Mouse (Mus musculus) heart, embryonic 16.5 days (tissue): ENCODE measurements at regions not wholly inside any gene's neighbourhood (a gene's known extent, or its start where the extent isn't known, plus 50 kb on each side); places are given as distances from the start of the nearest gene placed in this dataset.
A peak's percentile ranks its signal among the peaks of the same experiment; 100 is the strongest.

ENCODE experiments used
- ATAC-seq: fragments of 200-750 bp; cut with Nextera tagmentation; replicated peaks from 2 replicates; pipeline ENCODE4 v1.8.0; 2017; ENCODE audit warnings: moderate number of reproducible peaks; ENCODE audit not compliant: insufficient read depth, low FRiP score; ENCODE audit errors: extremely low read depth
- H3K27ac ChIP-seq: fragments of 300-500 bp; sonication (generic); 2 replicates; pipeline ENCODE4 v1.5.1; 2014; ENCODE audit warnings: mild to moderate bottlenecking, low read length, control low read depth, moderate library complexity
- H3K27me3 ChIP-seq: fragments of 300-500 bp; sonication (generic); 2 replicates; pipeline ENCODE4 v1.6.1; 2014; ENCODE audit warnings: low read length, mixed read lengths; ENCODE audit not compliant: control insufficient read depth, insufficient read depth
- H3K36me3 ChIP-seq: fragments of 300-500 bp; sonication (generic); 2 replicates; pipeline ENCODE4 v1.6.1; 2014; ENCODE audit not compliant: control insufficient read depth, insufficient read depth
- H3K4me1 ChIP-seq: fragments of 300-500 bp; sonication (generic); 2 replicates; pipeline ENCODE4 v1.6.1; 2014; ENCODE audit warnings: low read length, mixed read lengths; ENCODE audit not compliant: control insufficient read depth, insufficient read depth
- H3K4me2 ChIP-seq: fragments of 300-500 bp; sonication (generic); 2 replicates; pipeline ENCODE4 v1.6.1; 2014; ENCODE audit warnings: low read depth, mild to moderate bottlenecking, control low read depth, low read length
- H3K4me3 ChIP-seq: fragments of 300-500 bp; sonication (generic); 2 replicates; pipeline ENCODE4 v1.5.1; 2014; ENCODE audit warnings: mild to moderate bottlenecking, control low read depth, low read length
- H3K9ac ChIP-seq: fragments of 300-500 bp; sonication (generic); 2 replicates; pipeline ENCODE4 v1.6.1; 2014; ENCODE audit warnings: low read length, control low read depth
- H3K9me3 ChIP-seq: fragments of 300-500 bp; sonication (generic); replicated peaks from 2 replicates; pipeline ENCODE4 v1.6.1; 2016; ENCODE audit warnings: low read length; ENCODE audit not compliant: control insufficient read depth
- WGBS: fragments of 180-500 bp; shearing (Covaris S2); extraction: QIAGEN DNeasy Blood & Tissue Kit; methylation state at CpG from one replicate; pipeline ENCODE4 v1.1.7; 2014; 5-methylcytosine and 5-hydroxymethylcytosine counted together

DNA sequence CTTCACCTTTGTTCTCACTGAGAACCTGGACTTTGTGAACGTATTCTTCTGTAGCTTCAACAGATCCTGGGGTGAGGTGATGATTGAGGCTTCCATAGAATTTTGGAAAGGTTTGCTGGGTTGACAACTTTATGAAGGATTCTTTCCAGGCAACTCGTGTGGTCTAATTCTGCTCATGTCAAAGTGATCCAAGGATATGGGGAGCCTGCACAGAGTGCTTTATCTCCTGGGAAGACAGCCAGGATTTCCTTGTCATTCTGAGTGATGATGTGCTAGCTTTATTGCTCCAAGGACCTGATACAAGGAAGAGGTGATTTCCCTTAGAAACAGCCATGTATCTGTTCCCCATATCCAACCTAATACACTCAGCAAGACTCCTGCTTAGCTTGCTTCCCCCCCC is 63.0 kb upstream of the Kif16b start:
- 19% methylated on average over 2 of the region's 2 CpGs for WGBS
- ATAC-seq, result peak; percentile 55; the same call in 1 of the 2 replicates
- Histone ChIP-seq H3K4me2 (no peak overlapping the region), H3K4me3 (no peak overlapping the region), H3K4me1 (no peaks in the 10 kb centered on the region), H3K36me3 (no peaks in the 10 kb centered on the region), H3K27ac (no peak overlapping the region), H3K9ac (no peak overlapping the region), H3K27me3 (no peaks in the 10 kb centered on the region), H3K9me3 (no peaks in the 10 kb centered on the region)

GRCm38 (mm10) chr2:142967250-142967649 is 65.9 kb upstream of the Kif16b start:
- Histone ChIP-seq H3K4me2 (no peak overlapping the region), H3K9me3 (no peaks in the 10 kb centered on the region), H3K4me3 (no peak overlapping the region), H3K36me3 (no peaks in the 10 kb centered on the region), H3K9ac (no peak overlapping the region), H3K27me3 (no peaks in the 10 kb centered on the region), H3K4me1 (no peaks in the 10 kb centered on the region), H3K27ac (no peak overlapping the region)
- 19% methylated on average over 4 of the region's 4 CpGs for WGBS
- ATAC-seq, result no peak

GRCm38 (mm10) chr2:142980771-142981170 is 79.4 kb upstream of the Kif16b start:
- Histone ChIP-seq H3K36me3 (no peaks in the 10 kb centered on the region), H3K4me1 (no peaks in the 10 kb centered on the region), H3K27me3 (no peaks in the 10 kb centered on the region), H3K9me3 (no peaks in the 10 kb centered on the region), H3K4me3 (no peak overlapping the region), H3K27ac (no peak overlapping the region), H3K9ac (no peak overlapping the region), H3K4me2 (no peak overlapping the region)
- WGBS, result 75% methylated on average over 4 of the region's 4 CpGs
- no peak for ATAC-seq

- Histone ChIP-seq H3K27ac (no peak overlapping the region), H3K9me3 (no peaks in the 10 kb centered on the region), H3K9ac (no peak overlapping the region), H3K4me3 (no peak overlapping the region), H3K36me3 (no peaks in the 10 kb centered on the region), H3K4me1 (no peaks in the 10 kb centered on the region), H3K4me2 (no peak overlapping the region), H3K27me3 (no peaks in the 10 kb centered on the region)
- ATAC-seq, result no peak
- 48% methylated on average over 3 of the region's 3 CpGs for WGBS
Observed at GRCm38 (mm10) chr2:142988691-142989090, 74.1 kb upstream of the Snrpb2 start.

DNA sequence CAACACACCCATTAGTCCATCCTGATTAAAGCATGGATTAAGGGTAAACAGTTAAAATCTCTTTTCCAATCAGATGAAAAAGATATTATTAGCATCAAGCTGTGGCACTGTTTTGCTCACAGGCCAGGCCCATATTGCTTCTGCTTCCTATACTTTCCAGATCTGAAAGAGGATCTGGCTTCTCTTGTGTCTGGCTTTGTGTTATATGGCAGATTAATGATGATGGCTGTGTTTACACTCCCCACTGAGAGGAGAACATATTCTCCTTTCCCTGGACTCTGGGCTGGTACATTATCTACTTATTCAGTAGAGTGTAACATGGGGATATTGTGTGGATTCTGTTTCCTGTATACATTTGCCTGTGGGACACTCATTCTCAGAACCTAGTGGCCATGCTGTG is 66.8 kb upstream of the Snrpb2 start:
- H3K4me2 ChIP-seq, result no peak overlapping the region
- H3K4me1 ChIP-seq, result no peaks in the 10 kb centered on the region
- no peaks in the 10 kb centered on the region for H3K27me3 ChIP-seq
- no peak overlapping the region for H3K27ac ChIP-seq
- no peak overlapping the region for H3K9ac ChIP-seq
- ATAC-seq, result no peak
- no peaks in the 10 kb centered on the region for H3K36me3 ChIP-seq
- H3K9me3 ChIP-seq, result no peaks in the 10 kb centered on the region
- H3K4me3 ChIP-seq, result no peak overlapping the region

DNA sequence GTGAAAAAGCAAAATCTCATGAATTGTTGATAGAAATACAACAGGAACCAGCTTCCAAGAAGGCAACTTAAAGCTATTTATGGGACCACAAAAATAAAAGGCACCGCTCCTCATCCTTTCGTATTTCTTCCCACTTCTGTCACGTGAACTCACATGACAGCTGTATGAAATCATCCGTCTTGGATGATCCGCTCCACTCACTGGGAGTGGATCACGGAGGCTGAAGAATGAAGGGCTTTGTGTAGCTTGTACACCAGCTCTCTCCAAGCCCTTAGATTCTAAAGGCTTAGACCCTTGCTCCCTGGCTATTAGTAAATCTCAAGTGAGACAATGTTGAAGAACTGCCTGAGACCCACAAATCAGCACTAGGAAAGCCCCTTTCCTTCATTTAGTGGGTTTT is 60.0 kb upstream of the Snrpb2 start:
- H3K9ac ChIP-seq, result no peak overlapping the region

GRCm38 (mm10) chr2:143003341-143003740 is 59.5 kb upstream of the Snrpb2 start:
- no peak overlapping the region for H3K4me3 ChIP-seq
- no peaks in the 10 kb centered on the region for H3K27me3 ChIP-seq
- ATAC-seq, result no peak
- H3K27ac ChIP-seq, result no peak overlapping the region
- no peak overlapping the region for H3K4me2 ChIP-seq
- no peaks in the 10 kb centered on the region for H3K4me1 ChIP-seq
- WGBS, result 77% methylated on average over 3 of the region's 3 CpGs
- no peaks in the 10 kb centered on the region for H3K36me3 ChIP-seq
- H3K9me3 ChIP-seq, result no peaks in the 10 kb centered on the region
- H3K9ac ChIP-seq, result no peak overlapping the region

More for the DNA sequence above, 60.0 kb upstream of the Snrpb2 start:
- H3K36me3 ChIP-seq, result no peaks in the 10 kb centered on the region
- 77% methylated on average over 6 of the region's 6 CpGs for WGBS
- no peak overlapping the region for H3K4me3 ChIP-seq
- H3K27me3 ChIP-seq, result no peaks in the 10 kb centered on the region
- H3K4me2 ChIP-seq, result no peak overlapping the region
- ATAC-seq, result no peak
- no peaks in the 10 kb centered on the region for H3K4me1 ChIP-seq
- no peak overlapping the region for H3K27ac ChIP-seq
- H3K9me3 ChIP-seq, result no peaks in the 10 kb centered on the region

- ATAC-seq, result no peak
- Histone ChIP-seq H3K27ac (no peak overlapping the region), H3K27me3 (no peaks in the 10 kb centered on the region), H3K4me1 (no peaks in the 10 kb centered on the region), H3K9me3 (no peaks in the 10 kb centered on the region), H3K4me2 (no peak overlapping the region), H3K9ac (no peak overlapping the region), H3K36me3 (no peaks in the 10 kb centered on the region), H3K4me3 (no peak overlapping the region)
- 56% methylated on average over 8 of the region's 8 CpGs for WGBS
Observed at GRCm38 (mm10) chr2:143011380-143011779, 51.5 kb upstream of the Snrpb2 start.
